Mouse (Mus musculus): ENCODE measurements at regions not wholly inside any gene's neighbourhood (a gene's known extent, or its start where the extent isn't known, plus 50 kb on each side); places are given as distances from the start of the nearest gene placed in this dataset.

- DNase-seq, result no peak
Measured at GRCm38 (mm10) chr4:125200762-125201161, 73.1 kb upstream of the Zc3h12a start.

- DNase-seq, result no peak
Measured at GRCm38 (mm10) chr4:125199281-125199680, 71.6 kb upstream of the Zc3h12a start.

DNA sequence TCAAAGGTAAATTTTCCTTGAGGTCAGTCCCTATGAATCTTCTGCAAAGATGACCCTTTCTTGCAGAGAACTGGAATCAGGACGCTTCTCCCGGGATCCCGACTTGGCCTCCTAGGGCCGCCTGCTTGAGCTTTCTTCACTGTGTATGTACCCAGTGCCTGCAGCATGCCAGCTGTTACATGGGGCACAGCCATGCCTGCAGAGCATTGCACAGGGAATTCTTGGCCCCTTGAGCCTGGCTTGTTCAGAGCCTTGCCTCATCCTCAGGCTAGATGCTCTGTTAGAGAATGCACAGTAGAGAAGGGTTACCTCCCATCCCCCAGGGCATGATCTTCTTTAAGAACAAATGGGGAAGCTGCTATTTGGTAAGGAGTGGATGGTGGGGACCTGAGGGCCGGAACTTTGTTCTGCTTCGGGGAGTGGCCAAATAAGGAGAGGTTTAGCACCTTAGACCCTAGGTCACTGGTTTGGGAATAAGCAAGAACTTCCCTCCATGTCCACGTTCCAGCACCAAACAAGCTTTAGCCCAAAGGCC, 68.3 kb upstream of the Zc3h12a start:
- DNase-seq, result no peak

DNA sequence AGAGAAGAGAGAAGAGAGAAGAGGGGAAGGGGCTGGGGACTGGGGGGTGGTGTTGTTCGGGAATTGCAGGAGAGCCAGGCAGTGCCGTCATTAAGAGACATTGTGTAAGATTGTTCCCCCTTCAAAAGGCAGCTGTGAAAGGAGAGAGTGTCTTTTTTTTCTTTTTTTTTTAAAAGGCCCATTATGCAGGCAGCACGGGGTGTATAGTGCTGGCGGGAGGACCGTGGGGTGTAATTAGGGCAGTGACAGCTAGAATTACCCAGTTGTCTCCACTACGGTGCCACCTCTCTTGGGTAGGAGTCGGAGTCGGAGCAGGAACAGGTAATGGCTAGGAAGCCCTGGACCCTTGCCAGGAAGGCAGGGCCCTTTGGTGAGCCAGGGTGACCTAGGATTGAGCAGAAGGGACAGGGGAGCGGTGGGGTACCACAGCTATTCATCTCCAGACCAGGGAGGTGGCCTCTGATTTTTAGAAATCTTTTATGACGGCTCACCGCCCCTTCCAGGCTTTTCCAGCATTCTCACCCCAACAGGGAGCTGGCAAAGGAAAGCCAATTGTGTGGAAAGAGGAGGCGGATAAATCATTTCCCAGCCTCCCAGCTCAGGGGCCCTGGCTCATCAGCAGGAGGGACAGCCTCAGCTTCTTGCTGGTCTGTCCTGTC, 67.2 kb upstream of the Zc3h12a start:
- DNase-seq, result no peak

DNA sequence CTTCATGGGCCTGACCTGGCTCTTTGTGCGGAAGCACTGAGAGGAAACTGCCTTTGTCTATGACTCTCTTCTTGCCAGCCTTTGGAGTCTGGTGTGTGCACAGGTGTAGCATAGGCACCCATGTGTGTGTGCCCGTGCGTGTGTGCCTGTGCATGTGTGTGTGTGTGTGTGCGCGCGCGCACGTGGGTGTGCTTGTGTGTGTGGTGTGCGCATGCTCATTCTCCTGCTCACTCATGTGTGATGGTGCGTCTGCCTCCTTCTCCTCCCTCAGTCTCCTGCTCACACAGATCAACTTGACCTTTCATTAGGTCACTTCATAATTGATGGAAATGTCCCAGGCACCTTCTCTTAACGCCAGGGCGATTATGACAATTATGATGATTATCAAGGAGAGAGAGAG, 66.7 kb upstream of the Zc3h12a start:
- no peak for DNase-seq

DNA sequence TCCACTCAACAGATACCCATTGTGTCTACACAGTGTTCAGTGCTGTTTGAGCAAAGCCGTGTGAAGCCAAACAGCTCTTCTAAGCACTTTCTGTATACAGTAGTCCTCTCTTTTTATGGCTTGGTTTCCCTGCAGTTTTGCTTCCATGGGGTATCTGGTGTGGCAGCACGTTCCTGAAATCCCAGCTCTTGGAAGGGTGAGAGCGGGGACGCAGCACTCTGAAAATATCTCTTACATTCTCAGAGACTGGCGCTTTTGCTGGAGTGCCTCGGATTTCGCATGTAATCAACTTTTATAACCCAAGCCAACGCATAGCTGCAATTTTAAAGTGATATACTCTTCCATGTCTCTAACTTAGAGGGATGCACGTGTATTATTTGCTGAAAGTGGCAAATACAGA, 64.0 kb upstream of the Zc3h12a start:
- no peak for DNase-seq

- no peak for DNase-seq
Measured at GRCm38 (mm10) chr4:125191010-125191409, 63.4 kb upstream of the Zc3h12a start.

DNA sequence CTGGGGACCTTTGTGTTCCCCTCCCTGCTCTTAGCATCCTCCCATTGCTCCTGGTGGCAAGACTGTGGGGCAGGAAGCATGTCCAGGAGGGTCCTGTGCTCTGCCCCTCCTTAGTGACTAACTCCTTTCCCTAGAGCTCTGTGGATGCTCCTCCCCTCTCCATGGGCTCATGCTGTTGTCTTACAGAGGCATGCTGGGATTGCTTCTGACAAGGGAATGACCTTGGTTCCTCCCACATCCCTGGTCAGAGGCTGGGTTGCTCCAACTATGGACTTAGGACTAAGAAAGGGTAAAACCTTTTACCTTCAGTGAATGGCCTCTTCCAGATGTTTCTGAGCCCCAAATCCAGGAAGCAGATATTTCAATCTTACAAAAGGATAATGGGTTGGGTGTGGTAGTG, 62.3 kb upstream of the Zc3h12a start:
- no peak for DNase-seq

DNA sequence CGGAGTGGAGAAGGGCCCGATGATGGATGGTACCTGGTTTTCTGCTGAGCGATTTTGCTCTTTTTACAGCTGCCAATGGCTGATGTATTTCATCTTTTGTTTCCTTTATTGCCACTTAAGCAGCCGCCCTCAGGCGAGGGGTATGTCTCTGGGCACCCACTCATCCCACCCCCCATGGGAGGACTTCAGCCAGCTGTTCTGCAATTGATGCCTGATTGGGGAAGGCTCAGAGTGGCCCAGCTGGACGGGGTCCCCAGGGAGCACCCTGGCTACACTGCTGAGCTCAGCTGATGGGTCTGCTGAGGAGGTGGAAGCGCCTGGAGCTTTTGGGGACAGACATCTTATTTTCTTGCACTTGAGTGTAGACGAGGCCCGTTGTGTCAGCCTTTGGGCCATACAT, 58.6 kb upstream of the Zc3h12a start:
- DNase-seq, result no peak

DNA sequence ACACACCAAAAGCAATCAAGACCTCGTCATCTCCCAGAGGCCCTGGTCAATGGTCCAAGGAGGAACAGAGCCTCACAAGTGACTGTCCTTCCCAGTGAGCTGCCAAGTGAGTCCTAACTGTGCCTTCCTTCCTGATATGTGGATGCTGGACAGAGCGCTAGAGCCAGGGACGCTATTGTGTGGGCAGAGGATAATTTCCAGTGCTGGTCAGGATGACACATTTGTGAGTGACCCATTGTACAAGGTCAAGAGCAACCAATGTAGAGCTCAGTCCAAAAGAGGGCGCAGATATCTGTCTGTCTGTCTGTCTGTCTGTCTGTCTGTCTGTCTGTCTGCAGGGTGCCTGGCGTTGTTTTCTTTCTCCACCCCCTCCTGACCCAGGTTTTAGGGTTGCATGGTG, 57.4 kb upstream of the Zc3h12a start:
- DNase-seq, result no peak

GRCm38 (mm10) chr4:125180947-125181346, 53.3 kb upstream of the Zc3h12a start:
- no peak for DNase-seq

- no peak for DNase-seq
Measured at GRCm38 (mm10) chr4:125178552-125178951, 50.9 kb upstream of the Zc3h12a start.

DNA sequence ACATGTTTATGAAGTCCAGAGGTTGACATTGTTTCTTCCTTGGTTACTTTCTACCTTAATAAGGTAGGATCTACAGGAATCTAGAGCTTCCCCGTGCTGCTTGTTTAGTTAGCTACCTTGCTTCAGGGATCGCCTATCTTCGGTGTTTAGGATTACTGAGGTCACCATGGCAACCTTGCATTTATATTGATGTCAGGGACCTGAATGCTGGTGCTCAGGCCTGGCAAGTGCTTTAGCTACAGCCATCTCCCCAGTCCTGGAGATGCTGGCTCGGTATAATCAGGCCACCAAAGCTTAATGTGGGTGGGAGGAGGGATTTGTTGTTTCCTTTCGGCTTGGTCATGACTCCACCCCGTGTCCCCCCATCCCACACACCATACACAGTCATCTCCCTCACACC, 50.0 kb upstream of the Zc3h12a start:
- DNase-seq, result no peak
